Mouse (Mus musculus): Measurements from ENCODE around the gene Hspbap1.

- TF ChIP-seq CTCF (IDR thresholded peaks at IDR 0.05) (no peak), POLR2A (IDR thresholded peaks at IDR 0.05; ENCODE audit: insufficient read depth, low read depth, low read length) (no peak)
These were observed 28.6 kb upstream of the Hspbap1 start for GRCm38 (mm10) chr16:35741621-35742020.

Data from heart, adult 2 months (tissue).